Mouse (Mus musculus) retina, postnatal 7 days (tissue): ENCODE results near the gene Frmd4a.
A peak's percentile ranks its signal among the peaks of the same experiment; 100 is the strongest.

ENCODE experiments used
- DNase-seq: peaks from one replicate; pipeline ENCODE4 v3.0.0-alpha.2; 2012; ENCODE audit warnings: low read depth, low spot score

Gene Frmd4a

GRCm38 (mm10) chr2:4391091-4391490, 373.6 kb downstream of the Frmd4a start:
- no peak for DNase-seq

GRCm38 (mm10) chr2:4391678-4392085, 374.2 kb downstream of the Frmd4a start:
- no peak for DNase-seq

GRCm38 (mm10) chr2:4393046-4393445, 375.5 kb downstream of the Frmd4a start:
- DNase-seq: no peak

- no peak for DNase-seq
These were observed 377.1 kb downstream of the Frmd4a start for GRCm38 (mm10) chr2:4394641-4395040.

- DNase-seq: no peak
These were observed 382.2 kb downstream of the Frmd4a start for GRCm38 (mm10) chr2:4399721-4400120.

GRCm38 (mm10) chr2:4400771-4401596, 383.5 kb downstream of the Frmd4a start:
- peak; percentile 52 for DNase-seq

GRCm38 (mm10) chr2:4401597-4402581, 384.4 kb downstream of the Frmd4a start:
- DNase-seq: peak; percentile 20

GRCm38 (mm10) chr2:4406977-4407376, 389.5 kb downstream of the Frmd4a start:
- no peak for DNase-seq

GRCm38 (mm10) chr2:4409810-4410433, 392.4 kb downstream of the Frmd4a start:
- no peak for DNase-seq

- DNase-seq: no peak
These were observed 395.5 kb downstream of the Frmd4a start for GRCm38 (mm10) chr2:4412870-4413595.

- DNase-seq: no peak
These were observed 396.2 kb downstream of the Frmd4a start for GRCm38 (mm10) chr2:4413596-4414335.

GRCm38 (mm10) chr2:4420679-4421312, 403.3 kb downstream of the Frmd4a start:
- no peak for DNase-seq

- no peak for DNase-seq
These were observed 404.2 kb downstream of the Frmd4a start for GRCm38 (mm10) chr2:4421757-4422156.

- no peak for DNase-seq
These were observed 406.4 kb downstream of the Frmd4a start for GRCm38 (mm10) chr2:4423896-4424295.

GRCm38 (mm10) chr2:4428407-4428855, 410.9 kb downstream of the Frmd4a start:
- no peak for DNase-seq

GRCm38 (mm10) chr2:4433119-4433518, 415.6 kb downstream of the Frmd4a start:
- no peak for DNase-seq

- no peak for DNase-seq
These were observed 417.5 kb downstream of the Frmd4a start for GRCm38 (mm10) chr2:4435051-4435450.

- DNase-seq: no peak
These were observed 419.1 kb downstream of the Frmd4a start for GRCm38 (mm10) chr2:4436361-4437231.

- no peak for DNase-seq
These were observed 421.2 kb downstream of the Frmd4a start for GRCm38 (mm10) chr2:4438739-4439138.
